Mouse (Mus musculus) v-Abl transformed pro-B cells (cell line): ENCODE results near the gene C1galt1.

Experiments used
- in situ Hi-C, 2 experiments: fragments of 400-800 bp; cut with MboI; formaldehyde crosslinking; loops; one replicate each; pipeline ENCODE4 v1.15.1; 2025; ENCODE audit not compliant: unreplicated experiment in 2 of 2

Gene C1galt1

GRCm38 (mm10) chr6:7844802-7845679, at the start of gene C1galt1:
Gene C1galt1, plus strand, starts transcription at chr6:7844842.
- in situ Hi-C loops: loop anchor here (5.0 to 10.0 kb wide), 6 partner anchors 108 to 890 kb away; partner anchors contain the start of gene Glcci1 (in 1 of the 2)

- in situ Hi-C loops: no loop called here
These were observed 44.7 kb upstream of the C1galt1 start for GRCm38 (mm10) chr6:7799969-7800368.

- in situ Hi-C loops: no loop called here
These were observed 40.7 kb upstream of the C1galt1 start for GRCm38 (mm10) chr6:7803765-7804542.

- in situ Hi-C loops: no loop called here
These were observed 30.5 kb upstream of the C1galt1 start for GRCm38 (mm10) chr6:7814146-7814545.

GRCm38 (mm10) chr6:7816233-7816632, 28.4 kb upstream of the C1galt1 start:
- in situ Hi-C loops: no loop called here

- in situ Hi-C loops: no loop called here
These were observed 22.0 kb upstream of the C1galt1 start for GRCm38 (mm10) chr6:7822688-7823087.

- in situ Hi-C loops: no loop called here
These were observed 13.8 kb upstream of the C1galt1 start for GRCm38 (mm10) chr6:7830793-7831192.

GRCm38 (mm10) chr6:7832564-7833175, 12.0 kb upstream of the C1galt1 start:
- in situ Hi-C loops: no loop called here

- in situ Hi-C loops: loop anchor here (10.0 kb wide), 3 partner anchors 341 to 891 kb away; partner anchors contain the start of gene Glcci1 (in 1 of the 2)
These were observed 773 bp upstream of the C1galt1 start for GRCm38 (mm10) chr6:7843726-7844411.

- in situ Hi-C loops: loop anchor here (10.0 kb wide), 3 partner anchors 340 to 890 kb away; partner anchors contain the start of gene Glcci1 (in 1 of the 2)
These were observed 235 bp upstream of the C1galt1 start for GRCm38 (mm10) chr6:7844412-7844801.

GRCm38 (mm10) chr6:7845680-7846017, 1.0 kb downstream of the C1galt1 start:
- in situ Hi-C loops: loop anchor here (5.0 to 10.0 kb wide), 6 partner anchors 108 to 889 kb away; partner anchors contain the start of gene Glcci1 (in 1 of the 2)

GRCm38 (mm10) chr6:7846726-7847439, 2.2 kb downstream of the C1galt1 start:
- in situ Hi-C loops: loop anchor here (5.0 to 10.0 kb wide), 6 partner anchors 110 to 888 kb away; partner anchors contain the start of gene Glcci1 (in 1 of the 2)

GRCm38 (mm10) chr6:7847890-7848508, 3.4 kb downstream of the C1galt1 start:
- in situ Hi-C loops: loop anchor here (5.0 to 10.0 kb wide), 6 partner anchors 111 to 887 kb away; partner anchors contain the start of gene Glcci1 (in 1 of the 2)

GRCm38 (mm10) chr6:7848714-7849113, 4.1 kb downstream of the C1galt1 start:
- in situ Hi-C loops: loop anchor here (5.0 to 10.0 kb wide), 6 partner anchors 111 to 886 kb away; partner anchors contain the start of gene Glcci1 (in 1 of the 2)

- in situ Hi-C loops: loop anchor here (5.0 to 10.0 kb wide), 3 partner anchors 191 to 644 kb away; no protein-coding TSS in a partner anchor
These were observed 6.4 kb downstream of the C1galt1 start for GRCm38 (mm10) chr6:7851036-7851435.

GRCm38 (mm10) chr6:7852919-7853318, 8.3 kb downstream of the C1galt1 start:
- in situ Hi-C loops: loop anchor here (5.0 to 10.0 kb wide), 3 partner anchors 189 to 642 kb away; no protein-coding TSS in a partner anchor

- in situ Hi-C loops: loop anchor here (5.0 to 10.0 kb wide), 3 partner anchors 189 to 641 kb away; no protein-coding TSS in a partner anchor
These were observed 8.8 kb downstream of the C1galt1 start for GRCm38 (mm10) chr6:7853461-7853860.

GRCm38 (mm10) chr6:7856682-7857290, 12.1 kb downstream of the C1galt1 start:
- in situ Hi-C loops: loop anchor here (10.0 kb wide), 2 partner anchors 208 to 638 kb away; no protein-coding TSS in a partner anchor
